Comparison of ENCODE assay signal across 17 mouse cellular contexts in genomic region chr6:115664268-115664667, GRCm38 (mm10).
"Had no signal": no experiment of that assay in that cellular context is flagged by ENCODE, and none has a peak within 500 bp of the region (broad histone marks: within the 10 kb centered on the region; RNA-seq: fewer than 3 reads in every experiment).

No protein-coding gene starts in this region.

- H3K27ac ChIP-seq: kidney, postnatal 0 days; layer of hippocampus, adult 2 months; limb, embryonic 10.5 days; limb, embryonic 13.5 days; macrophage had no signal

- DNase-seq: kidney, adult 18-20 months; kidney, postnatal 25 days; layer of hippocampus, adult 9-11 months; lung, embryonic 14.5 days; midbrain, embryonic 14.5 days; right cerebral cortex, postnatal 14 days; spleen, adult 18-20 months; thymus, adult 18-20 months; thymus, postnatal 36 days had no signal

- H3K9me3 ChIP-seq: limb, embryonic 10.5 days; limb, embryonic 13.5 days; megakaryocyte, embryonic 14.5 days had no signal

- H3K4me3 ChIP-seq: layer of hippocampus, adult 2 months; limb, embryonic 10.5 days; limb, embryonic 13.5 days; megakaryocyte, embryonic 14.5 days had no signal

- H3K27me3 ChIP-seq: limb, embryonic 13.5 days; megakaryocyte, embryonic 14.5 days had no signal

- ATAC-seq: lung, postnatal 0 days had no signal

- H3K9ac ChIP-seq: limb, embryonic 13.5 days; lung, embryonic 14.5 days had no signal

- H3K4me2 ChIP-seq: limb, embryonic 13.5 days; lung, embryonic 14.5 days; midbrain, embryonic 11.5 days had no signal
